Mouse (Mus musculus): ENCODE data around the gene Ankrd6. TPM values are rescaled to one million over a fixed set of nuclear protein-coding genes. Genes with fewer than 3 reads are reported as not detected.
"Not testable (repeated sequence)": the region's sequence is repeated elsewhere in the genome, so short reads cannot be mapped to it uniquely, and the experiment has no call there.

Ankrd6 gene
- polyA plus RNA-seq, 1 experiment from 2014 or later, result 13.6 TPM

- Histone ChIP-seq H3K4me3 (replicated peaks) (peak overlapping the region; percentile 85), H3K27ac (peak overlapping the region; percentile 84), H3K9me3 (no peaks in the 10 kb centered on the region), H3K9ac (replicated peaks) (peak overlapping the region; percentile 88), H3K36me3 (no peaks in the 10 kb centered on the region), H3K4me2 (peak overlapping the region; percentile 96), H3K27me3 (peaks cover 10% of the 10 kb centered on the region), H3K4me1 (replicated peaks) (peaks cover 23% of the 10 kb centered on the region; the same call in 1 of the 2 replicates)
- under 1% methylated on average over 81 of the region's 94 CpGs for WGBS
- peak; percentile 61 for ATAC-seq (ENCODE audit: insufficient number of reproducible peaks, insufficient read depth, low FRiP score, low TSS enrichment, low read depth)
Measured at GRCm38 (mm10) chr4:32983176-32984155, 32.8 kb upstream of the Ankrd6 start.

GRCm38 (mm10) chr4:32982716-32983175, 32.1 kb upstream of the Ankrd6 start, which contains the start of gene Rragd:
TSS of gene Rragd (plus strand) at chr4:32983037.
- H3K9me3 ChIP-seq, result no peaks in the 10 kb centered on the region
- H3K4me3 ChIP-seq (replicated peaks), result peak within 1 kb of the TSS; percentile 85
- peak within 1 kb of the TSS; percentile 88 for H3K9ac ChIP-seq (replicated peaks)
- peaks cover 23% of the 10 kb centered on the region; the same call in 1 of the 2 replicates for H3K4me1 ChIP-seq (replicated peaks)
- H3K27me3 ChIP-seq, result peaks cover 10% of the 10 kb centered on the region
- WGBS, result under 1% methylated on average over 18 of the region's 18 CpGs
- H3K36me3 ChIP-seq, result no peaks in the 10 kb centered on the region
- peak within 1 kb of the TSS; percentile 84 for H3K27ac ChIP-seq
- ATAC-seq (ENCODE audit: insufficient number of reproducible peaks, insufficient read depth, low FRiP score, low TSS enrichment, low read depth), result peak; percentile 73
- H3K4me2 ChIP-seq, result peak within 1 kb of the TSS; percentile 96

GRCm38 (mm10) chr4:32982041-32982715, 31.5 kb upstream of the Ankrd6 start:
- H3K27me3 ChIP-seq, result peaks cover 10% of the 10 kb centered on the region
- H3K27ac ChIP-seq, result no peak overlapping the region
- H3K9me3 ChIP-seq, result no peaks in the 10 kb centered on the region
- H3K4me3 ChIP-seq (replicated peaks), result peak overlapping the region; percentile 85
- ATAC-seq (ENCODE audit: insufficient number of reproducible peaks, insufficient read depth, low FRiP score, low TSS enrichment, low read depth), result no peak
- peak overlapping the region; percentile 96 for H3K4me2 ChIP-seq
- WGBS, result 2% methylated on average over 15 of the region's 15 CpGs
- peaks cover 23% of the 10 kb centered on the region; the same call in 1 of the 2 replicates for H3K4me1 ChIP-seq (replicated peaks)
- H3K36me3 ChIP-seq, result no peaks in the 10 kb centered on the region
- 0 out of 2 replicates have a peak overlapping the region, but pooled peaks have one; percentile 31 for H3K9ac ChIP-seq (replicated peaks)

GRCm38 (mm10) chr4:32981617-32982016, 31.0 kb upstream of the Ankrd6 start:
- Histone ChIP-seq H3K4me3 (replicated peaks) (no peak overlapping the region), H3K4me2 (peak overlapping the region; percentile 96; the same call in 1 of the 2 replicates), H3K9ac (replicated peaks) (no peak overlapping the region), H3K36me3 (no peaks in the 10 kb centered on the region), H3K27me3 (peaks cover 10% of the 10 kb centered on the region), H3K9me3 (no peaks in the 10 kb centered on the region), H3K4me1 (replicated peaks) (peaks cover 23% of the 10 kb centered on the region; the same call in 1 of the 2 replicates), H3K27ac (no peak overlapping the region)
- 31% methylated on average over 5 of the region's 5 CpGs for WGBS
- ATAC-seq (ENCODE audit: insufficient number of reproducible peaks, insufficient read depth, low FRiP score, low TSS enrichment, low read depth), result no peak

- no peak overlapping the region for H3K4me2 ChIP-seq
- H3K9me3 ChIP-seq, result peaks cover 3% of the 10 kb centered on the region; the same call in 1 of the 2 replicates
- peaks cover 19% of the 10 kb centered on the region; the same call in 1 of the 2 replicates for H3K4me1 ChIP-seq (replicated peaks)
- H3K27ac ChIP-seq, result no peak overlapping the region
- 74% methylated on average over 3 of the region's 3 CpGs for WGBS
- H3K9ac ChIP-seq (replicated peaks), result no peak overlapping the region
- H3K36me3 ChIP-seq, result no peaks in the 10 kb centered on the region
- no peak for ATAC-seq (ENCODE audit: insufficient number of reproducible peaks, insufficient read depth, low FRiP score, low TSS enrichment, low read depth)
- peaks cover 10% of the 10 kb centered on the region for H3K27me3 ChIP-seq
- H3K4me3 ChIP-seq (replicated peaks), result no peak overlapping the region
Measured at GRCm38 (mm10) chr4:32980061-32980460, 29.4 kb upstream of the Ankrd6 start.

GRCm38 (mm10) chr4:32977331-32977730, 26.7 kb upstream of the Ankrd6 start:
- Histone ChIP-seq H3K4me1 (replicated peaks) (peaks cover 6% of the 10 kb centered on the region; the same call in 1 of the 2 replicates), H3K27me3 (peaks cover 10% of the 10 kb centered on the region), H3K9me3 (peaks cover 22% of the 10 kb centered on the region), H3K4me2 (no peak overlapping the region), H3K27ac (no peak overlapping the region), H3K4me3 (replicated peaks) (no peak overlapping the region), H3K36me3 (no peaks in the 10 kb centered on the region), H3K9ac (replicated peaks) (no peak overlapping the region)
- ATAC-seq (ENCODE audit: insufficient number of reproducible peaks, insufficient read depth, low FRiP score, low TSS enrichment, low read depth), result no peak
- 87% methylated on average over 4 of the region's 4 CpGs for WGBS

- not testable (repeated sequence) for H3K4me3 ChIP-seq (replicated peaks); H3K27me3 ChIP-seq; H3K9me3 ChIP-seq; H3K27ac ChIP-seq; H3K4me2 ChIP-seq; H3K9ac ChIP-seq (replicated peaks); H3K4me1 ChIP-seq (replicated peaks); ATAC-seq (ENCODE audit: insufficient number of reproducible peaks, insufficient read depth, low FRiP score, low TSS enrichment, low read depth); H3K36me3 ChIP-seq
- 84% methylated on average over 19 of the region's 19 CpGs for WGBS
Measured at GRCm38 (mm10) chr4:32964619-32965018, 14.0 kb upstream of the Ankrd6 start.

- no peaks in the 10 kb centered on the region for H3K27me3 ChIP-seq
- H3K4me1 ChIP-seq (replicated peaks), result no peaks in the 10 kb centered on the region
- H3K9me3 ChIP-seq, result no peaks in the 10 kb centered on the region
- no peak overlapping the region for H3K4me3 ChIP-seq (replicated peaks)
- H3K9ac ChIP-seq (replicated peaks), result no peak overlapping the region
- WGBS, result 71% methylated on average over 3 of the region's 3 CpGs
- no peaks in the 10 kb centered on the region for H3K36me3 ChIP-seq
- ATAC-seq (ENCODE audit: insufficient number of reproducible peaks, insufficient read depth, low FRiP score, low TSS enrichment, low read depth), result no peak
- no peak overlapping the region for H3K4me2 ChIP-seq
- H3K27ac ChIP-seq, result no peak overlapping the region
Measured at GRCm38 (mm10) chr4:32961394-32961793, 10.8 kb upstream of the Ankrd6 start.

GRCm38 (mm10) chr4:32956423-32956822, 5.8 kb upstream of the Ankrd6 start:
- H3K4me3 ChIP-seq (replicated peaks), result no peak overlapping the region
- WGBS, result 43% methylated on average over 2 of the region's 2 CpGs
- no peak overlapping the region for H3K9ac ChIP-seq (replicated peaks)
- no peak for ATAC-seq (ENCODE audit: insufficient number of reproducible peaks, insufficient read depth, low FRiP score, low TSS enrichment, low read depth)
- H3K36me3 ChIP-seq, result no peaks in the 10 kb centered on the region
- no peak overlapping the region for H3K4me2 ChIP-seq
- H3K9me3 ChIP-seq, result no peaks in the 10 kb centered on the region
- peaks cover 14% of the 10 kb centered on the region for H3K4me1 ChIP-seq (replicated peaks)
- H3K27me3 ChIP-seq, result peaks cover 17% of the 10 kb centered on the region; the same call in 1 of the 2 replicates
- H3K27ac ChIP-seq, result no peak overlapping the region

GRCm38 (mm10) chr4:32952681-32953080, 2.0 kb upstream of the Ankrd6 start:
- H3K27ac ChIP-seq, result no peak overlapping the region
- ATAC-seq (ENCODE audit: insufficient number of reproducible peaks, insufficient read depth, low FRiP score, low TSS enrichment, low read depth), result no peak
- peaks cover 22% of the 10 kb centered on the region for H3K4me1 ChIP-seq (replicated peaks)
- H3K4me3 ChIP-seq (replicated peaks), result peak overlapping the region; percentile 69
- 2% methylated on average over 7 of the region's 7 CpGs for WGBS
- H3K9me3 ChIP-seq, result no peaks in the 10 kb centered on the region
- peak overlapping the region; percentile 89 for H3K4me2 ChIP-seq
- H3K27me3 ChIP-seq, result peaks cover 23% of the 10 kb centered on the region; the same call in 1 of the 2 replicates
- no peak overlapping the region for H3K9ac ChIP-seq (replicated peaks)
- no peaks in the 10 kb centered on the region for H3K36me3 ChIP-seq

Data from limb, embryonic 12.5 days (tissue).